Mouse (Mus musculus) lung, embryonic 14.5 days (tissue): ENCODE results near the gene Nucb1. TPM values are rescaled to one million over a fixed set of nuclear protein-coding genes. Genes with fewer than 3 reads are reported as not detected.
A peak's percentile ranks its signal among the peaks of the same experiment; 100 is the strongest.

Experiments
- ATAC-seq: fragments of 200-750 bp; cut with Nextera tagmentation; 2 replicates; pipeline ENCODE4 v1.8.0; 2017; ENCODE audit warnings: mild to moderate bottlenecking, moderate TSS enrichment, moderate library complexity; ENCODE audit not compliant: insufficient read depth
- DNase-seq: peaks from one replicate; pipeline ENCODE4 v3.0.0-alpha.2; 2015
- H3K27ac ChIP-seq: fragments of 300-500 bp; sonication (generic); 2 replicates; pipeline ENCODE4 v1.5.1; 2014; ENCODE audit warnings: low read depth, mild to moderate bottlenecking, moderate library complexity
- H3K27me3 ChIP-seq: fragments of 300-500 bp; sonication (generic); 2 replicates; pipeline ENCODE4 v1.6.1; 2014; ENCODE audit warnings: low read length, control low read depth; ENCODE audit not compliant: insufficient read depth
- H3K36me3 ChIP-seq: fragments of 300-500 bp; sonication (generic); 2 replicates; pipeline ENCODE4 v1.6.1; 2014; ENCODE audit warnings: control low read depth; ENCODE audit not compliant: insufficient read depth
- H3K4me1 ChIP-seq: fragments of 300-500 bp; sonication (generic); 2 replicates; pipeline ENCODE4 v1.6.1; 2014; ENCODE audit warnings: antibody characterized with exemption, control low read depth; ENCODE audit not compliant: insufficient read depth
- H3K4me2 ChIP-seq: fragments of 300-500 bp; sonication (generic); 2 replicates; pipeline ENCODE4 v1.6.1; 2014; ENCODE audit warnings: mild to moderate bottlenecking
- H3K4me3 ChIP-seq: fragments of 300-500 bp; sonication (generic); 2 replicates; pipeline ENCODE4 v1.5.1; 2014; ENCODE audit warnings: low read depth, low read length
- H3K9ac ChIP-seq: fragments of 300-500 bp; sonication (generic); 2 replicates; pipeline ENCODE4 v1.6.1; 2014
- H3K9me3 ChIP-seq: fragments of 300-500 bp; sonication (generic); 2 replicates; pipeline ENCODE4 v1.6.1; 2016; ENCODE audit warnings: low read depth, low read length, control low read depth
- CTCF ChIP-seq: IDR thresholded peaks from 2 replicates; pipeline ENCODE4 v1.5.1; 2016; ENCODE audit warnings: antibody characterized with exemption, low read depth
- WGBS: fragments of 180-500 bp; shearing (Covaris S2); extraction: QIAGEN DNeasy Blood & Tissue Kit; methylation state at CpG from one replicate; pipeline ENCODE4 v1.1.7; 2014; 5-methylcytosine and 5-hydroxymethylcytosine counted together
- polyA plus RNA-seq: library from polyadenylated mRNA; unstranded; fragments of >200 nt; fragmentation: Nextera tagmentation; extraction: Ambion mirVana; gene quantifications from 2 replicates; pipeline ENCODE4 v1.2.1, GENCODE M21; 2014

Gene Nucb1
- polyA plus RNA-seq, 1 experiment from 2014 or later, result 194 TPM

GRCm38 (mm10) chr7:45478774-45479173 is 31.4 kb downstream of the Nucb1 start:
- ATAC-seq (no peak), DNase-seq (no peak)
- whole genome bisulfite sequencing, result 93% methylated on average over 7 of the region's 7 CpGs
- Histone ChIP-seq H3K9me3 (no peaks in the 10 kb centered on the region), H3K4me1 (no peaks in the 10 kb centered on the region), H3K27me3 (no peaks in the 10 kb centered on the region), H3K4me3 (no peak overlapping the region), H3K4me2 (no peak overlapping the region), H3K9ac (no peak overlapping the region), H3K36me3 (no peaks in the 10 kb centered on the region), H3K27ac (no peak overlapping the region)
- no peak for TF ChIP-seq CTCF

- Histone ChIP-seq H3K36me3 (no peaks in the 10 kb centered on the region), H3K4me2 (no peak overlapping the region), H3K27me3 (no peaks in the 10 kb centered on the region), H3K4me1 (no peaks in the 10 kb centered on the region), H3K9me3 (no peaks in the 10 kb centered on the region), H3K4me3 (no peak overlapping the region), H3K27ac (no peak overlapping the region), H3K9ac (no peak overlapping the region)
- no peak for ATAC-seq
- 8% methylated on average over 3 of the region's 3 CpGs for WGBS
- DNase-seq, result peak; percentile 84
- TF ChIP-seq CTCF, result peak; percentile 73
Measured at GRCm38 (mm10) chr7:45477003-45477402, 33.2 kb downstream of the Nucb1 start.

- H3K4me2 ChIP-seq, result no peak overlapping the region
- no peak overlapping the region for H3K4me3 ChIP-seq
- no peak overlapping the region for H3K9ac ChIP-seq
- H3K9me3 ChIP-seq, result no peaks in the 10 kb centered on the region
- no peak for TF ChIP-seq CTCF
- H3K27me3 ChIP-seq, result no peaks in the 10 kb centered on the region
- no peak for DNase-seq
- no peaks in the 10 kb centered on the region for H3K4me1 ChIP-seq
- no peaks in the 10 kb centered on the region for H3K36me3 ChIP-seq
- H3K27ac ChIP-seq, result no peak overlapping the region
- no peak for ATAC-seq
- 49% methylated on average over 1 of the region's 1 CpGs for whole genome bisulfite sequencing
Measured at GRCm38 (mm10) chr7:45476453-45476852, 33.8 kb downstream of the Nucb1 start.

GRCm38 (mm10) chr7:45475291-45475969 is 34.8 kb downstream of the Nucb1 start:
- ATAC-seq, result peak; percentile 5; the same call in 1 of the 2 replicates
- Histone ChIP-seq H3K4me3 (peak overlapping the region; percentile 14; the same call in 1 of the 2 replicates), H3K4me1 (no peaks in the 10 kb centered on the region), H3K27me3 (no peaks in the 10 kb centered on the region), H3K4me2 (peak overlapping the region; percentile 50), H3K27ac (no peak overlapping the region), H3K9me3 (no peaks in the 10 kb centered on the region), H3K36me3 (no peaks in the 10 kb centered on the region), H3K9ac (peak overlapping the region; percentile 21; the same call in 1 of the 2 replicates)
- TF ChIP-seq CTCF, result no peak
- 53% methylated on average over 16 of the region's 16 CpGs for WGBS
- peak; percentile 59 for DNase-seq

- no peak overlapping the region for H3K27ac ChIP-seq
- H3K9me3 ChIP-seq, result no peaks in the 10 kb centered on the region
- no peaks in the 10 kb centered on the region for H3K4me1 ChIP-seq
- H3K9ac ChIP-seq, result no peak overlapping the region
- no peaks in the 10 kb centered on the region for H3K36me3 ChIP-seq
- TF ChIP-seq CTCF, result peak; percentile 83
- no peaks in the 10 kb centered on the region for H3K27me3 ChIP-seq
- 8% methylated on average over 3 of the region's 3 CpGs for WGBS
- no peak overlapping the region for H3K4me2 ChIP-seq
- ATAC-seq, result no peak
- peak; percentile 96 for DNase-seq
- no peak overlapping the region for H3K4me3 ChIP-seq
Measured at GRCm38 (mm10) chr7:45470869-45471268, 39.3 kb downstream of the Nucb1 start.

GRCm38 (mm10) chr7:45467090-45467670 is 43.0 kb downstream of the Nucb1 start:
- H3K27me3 ChIP-seq, result no peaks in the 10 kb centered on the region
- H3K27ac ChIP-seq, result peak overlapping the region; percentile 40; the same call in 1 of the 2 replicates
- ATAC-seq (peak; percentile 43; the same call in 1 of the 2 replicates), DNase-seq (peak; percentile 76)
- H3K36me3 ChIP-seq, result peaks cover 35% of the 10 kb centered on the region
- 27% methylated on average over 7 of the region's 7 CpGs for WGBS
- peak overlapping the region; percentile 94 for H3K4me2 ChIP-seq
- peak overlapping the region; percentile 28; the same call in 1 of the 2 replicates for H3K9ac ChIP-seq
- H3K4me3 ChIP-seq, result peak overlapping the region; percentile 87
- no peaks in the 10 kb centered on the region for H3K9me3 ChIP-seq
- H3K4me1 ChIP-seq, result no peaks in the 10 kb centered on the region
- TF ChIP-seq CTCF, result no peak

- no peaks in the 10 kb centered on the region for H3K4me1 ChIP-seq
- H3K27ac ChIP-seq, result peak within 1 kb of the TSS; percentile 40
- DNase-seq (peak; percentile 100), ATAC-seq (peak; percentile 75)
- H3K4me2 ChIP-seq, result peak within 1 kb of the TSS; percentile 94
- 0 out of 2 replicates have a peak, but pooled peaks have one; percentile 5 for TF ChIP-seq CTCF
- peaks cover 41% of the 10 kb centered on the region for H3K36me3 ChIP-seq
- H3K27me3 ChIP-seq, result no peaks in the 10 kb centered on the region
- peak within 1 kb of the TSS; percentile 80 for H3K9ac ChIP-seq
- under 1% methylated on average over 58 of the region's 58 CpGs for WGBS
- peak within 1 kb of the TSS; percentile 87 for H3K4me3 ChIP-seq
- H3K9me3 ChIP-seq, result no peaks in the 10 kb centered on the region
Measured at GRCm38 (mm10) chr7:45466283-45467089, 43.7 kb downstream of the Nucb1 start, which contains the start of gene Bax. Gene Bax (minus strand): TSS chr7:45466898.
